Mouse (Mus musculus): ENCODE data around the gene Schip1.

Gene Schip1

GRCm38 (mm10) chr3:68385544-68385943 is 320.9 kb downstream of the Schip1 start:
- no peak for DNase-seq (ENCODE audit: low spot score)

GRCm38 (mm10) chr3:68388023-68388422 is 323.4 kb downstream of the Schip1 start:
- DNase-seq (ENCODE audit: low spot score) = no peak

DNA sequence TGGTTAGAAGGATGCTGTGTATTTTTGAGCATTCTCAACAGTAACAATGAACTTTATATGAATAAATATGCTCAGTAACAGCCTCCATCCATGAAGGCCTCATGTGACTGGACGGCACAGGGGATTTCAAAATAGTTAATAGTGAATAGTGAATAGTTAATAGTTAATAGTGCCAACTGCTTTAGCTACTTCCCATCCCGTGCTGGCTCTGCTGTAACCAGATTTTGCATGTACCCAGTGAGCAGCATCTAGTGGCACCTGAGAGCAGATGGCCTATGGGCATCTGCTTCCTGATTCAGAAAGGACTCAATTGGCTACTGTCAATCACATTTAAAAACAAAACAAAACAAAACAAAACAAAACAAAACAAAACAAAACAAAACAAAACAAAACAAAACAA is 329.0 kb downstream of the Schip1 start:
- no peak for DNase-seq (ENCODE audit: low spot score)

DNA sequence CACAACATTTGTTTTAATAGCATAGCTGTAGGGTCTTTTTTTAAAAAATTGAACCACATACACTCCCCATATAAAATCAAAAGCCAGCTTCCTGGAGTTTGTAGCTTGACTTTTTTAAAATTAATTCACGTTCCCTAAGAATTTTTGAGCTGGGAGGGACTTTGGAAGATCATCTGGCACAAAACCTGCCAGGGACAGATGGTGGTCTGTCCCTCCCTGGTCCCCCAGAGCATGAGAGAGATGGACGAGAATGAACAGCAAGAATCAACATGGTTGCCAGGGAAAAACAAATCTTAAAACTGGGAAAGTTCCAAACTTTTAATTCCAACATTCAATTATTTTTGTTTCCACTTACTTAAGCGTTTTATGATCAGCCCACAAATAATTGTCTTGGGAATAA is 334.1 kb downstream of the Schip1 start:
- no peak for DNase-seq (ENCODE audit: low spot score)

- DNase-seq (ENCODE audit: low spot score) = no peak
These were observed 335.5 kb downstream of the Schip1 start for GRCm38 (mm10) chr3:68400121-68400520.

DNA sequence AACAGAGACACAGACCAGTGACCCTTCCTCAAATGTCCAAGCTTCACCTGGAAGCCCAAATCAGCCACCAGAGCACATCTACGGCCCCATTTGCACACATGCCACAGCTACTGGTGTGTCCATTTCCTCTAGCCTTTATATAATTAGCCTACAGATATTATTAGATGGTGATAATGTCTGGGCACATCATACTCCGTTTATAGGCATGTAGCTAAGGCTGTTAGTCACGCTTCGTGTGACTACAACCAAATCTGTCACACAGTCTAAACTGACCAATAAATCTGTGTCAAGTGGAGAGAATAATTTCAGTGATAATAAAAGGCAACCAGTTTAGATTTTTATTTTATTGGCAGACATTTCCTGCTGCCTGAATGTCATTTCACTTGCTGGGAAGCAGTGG is 338.7 kb downstream of the Schip1 start:
- DNase-seq (ENCODE audit: low spot score) = no peak

DNA sequence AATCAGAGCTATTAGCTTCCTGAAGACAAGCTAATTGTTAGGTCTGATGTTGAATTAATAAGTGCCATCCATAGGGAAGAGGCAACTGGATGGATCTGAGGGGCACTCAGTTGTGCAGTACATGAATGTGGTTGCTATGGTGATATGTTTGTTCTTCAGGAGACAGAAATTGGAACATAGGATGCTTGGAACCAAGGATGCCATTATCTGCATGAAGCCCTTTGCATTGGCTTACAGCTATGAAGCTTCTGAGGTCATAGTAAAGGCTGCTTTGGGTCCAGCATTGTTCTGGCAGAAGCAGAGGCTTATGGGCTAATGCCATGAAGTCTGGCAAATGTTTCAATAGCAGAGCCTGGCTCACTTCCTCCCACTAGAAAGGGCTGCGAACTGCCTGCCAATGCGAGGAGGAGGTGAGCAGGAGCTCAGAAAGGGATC is 339.2 kb downstream of the Schip1 start:
- no peak for DNase-seq (ENCODE audit: low spot score)

- DNase-seq (ENCODE audit: low spot score) = no peak
These were observed 341.1 kb downstream of the Schip1 start for GRCm38 (mm10) chr3:68405724-68406123.

DNA sequence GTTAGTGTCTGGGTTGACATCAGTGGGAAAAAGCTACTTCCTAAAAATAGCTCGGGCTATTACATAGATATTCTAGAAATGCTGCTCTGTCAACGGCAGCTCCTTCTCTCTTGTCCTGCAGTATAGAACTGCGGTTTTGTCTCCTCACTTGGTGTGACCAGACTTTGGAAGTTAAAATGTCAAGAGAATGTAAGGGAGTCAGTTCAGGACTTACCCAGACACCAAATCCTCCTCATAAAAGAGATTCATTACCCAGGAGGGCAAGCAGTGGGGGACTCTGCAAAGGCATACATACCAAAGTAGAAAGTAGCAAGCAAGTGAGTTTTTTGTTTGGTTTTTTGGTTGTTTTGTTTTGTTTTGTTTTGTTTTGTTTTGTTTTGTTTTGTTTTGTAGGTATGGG is 347.7 kb downstream of the Schip1 start:
- DNase-seq (ENCODE audit: low spot score) = no peak

DNA sequence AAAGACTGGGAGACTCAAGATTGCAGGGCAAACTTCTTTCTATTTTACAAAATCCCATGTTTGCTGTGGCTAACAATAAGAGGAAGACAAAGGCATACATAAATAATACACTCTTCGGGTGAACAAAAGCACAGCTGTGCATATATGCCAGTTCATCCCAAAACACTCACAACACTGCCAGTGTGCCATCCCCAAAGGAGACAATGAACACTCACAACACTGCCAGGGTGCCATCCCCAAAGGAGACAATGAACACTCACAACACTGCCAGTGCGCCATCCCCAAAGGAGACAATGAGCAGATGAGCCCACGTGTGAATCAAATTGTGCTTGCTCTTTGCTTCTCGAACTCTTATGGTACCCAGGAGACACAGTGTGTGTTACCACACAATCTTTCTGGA is 355.2 kb downstream of the Schip1 start:
- DNase-seq (ENCODE audit: low spot score) = no peak

DNA sequence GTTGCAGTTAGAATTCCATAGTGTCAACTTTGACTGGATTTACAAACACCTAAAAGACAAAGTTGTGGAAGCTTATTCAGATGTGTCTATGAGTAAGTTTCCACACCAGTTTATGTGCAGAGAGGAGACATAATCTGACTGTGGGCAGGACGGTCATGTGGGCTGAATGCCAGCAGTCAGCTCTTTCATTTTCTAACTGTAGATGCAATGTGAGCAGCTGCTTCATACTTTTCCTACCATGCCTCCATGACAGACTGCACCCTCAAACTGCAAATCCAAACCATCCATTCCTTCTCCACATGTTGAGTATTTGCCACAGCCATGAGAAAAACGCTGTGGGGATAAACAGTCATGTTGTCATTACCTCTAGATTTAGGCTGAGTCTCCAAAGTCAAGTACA is 356.3 kb downstream of the Schip1 start:
- DNase-seq (ENCODE audit: low spot score) = no peak

DNA sequence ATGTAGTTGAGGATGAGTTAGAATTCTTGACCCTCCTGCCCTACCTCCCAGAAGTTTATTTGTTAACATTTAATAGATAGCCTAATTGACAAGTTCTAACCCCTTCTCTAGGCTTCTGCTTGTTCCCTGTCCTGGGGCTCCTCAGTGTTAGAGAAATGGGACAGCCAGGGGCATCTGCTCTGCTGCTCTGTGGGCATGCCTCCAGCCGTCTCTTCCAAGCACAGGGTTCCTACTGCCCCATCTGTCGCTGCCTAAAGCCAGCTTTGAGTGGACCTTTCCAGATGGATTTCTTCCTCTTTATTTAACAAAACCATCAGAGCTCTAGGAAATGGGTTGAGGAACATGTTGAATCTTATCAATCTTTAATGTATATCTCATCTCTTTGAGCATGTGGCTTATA is 357.2 kb downstream of the Schip1 start:
- no peak for DNase-seq (ENCODE audit: low spot score)

- DNase-seq (ENCODE audit: low spot score) = no peak
These were observed 363.5 kb downstream of the Schip1 start for GRCm38 (mm10) chr3:68428081-68428480.

GRCm38 (mm10) chr3:68434435-68434834 is 369.8 kb downstream of the Schip1 start:
- DNase-seq (ENCODE audit: low spot score) = no peak

DNA sequence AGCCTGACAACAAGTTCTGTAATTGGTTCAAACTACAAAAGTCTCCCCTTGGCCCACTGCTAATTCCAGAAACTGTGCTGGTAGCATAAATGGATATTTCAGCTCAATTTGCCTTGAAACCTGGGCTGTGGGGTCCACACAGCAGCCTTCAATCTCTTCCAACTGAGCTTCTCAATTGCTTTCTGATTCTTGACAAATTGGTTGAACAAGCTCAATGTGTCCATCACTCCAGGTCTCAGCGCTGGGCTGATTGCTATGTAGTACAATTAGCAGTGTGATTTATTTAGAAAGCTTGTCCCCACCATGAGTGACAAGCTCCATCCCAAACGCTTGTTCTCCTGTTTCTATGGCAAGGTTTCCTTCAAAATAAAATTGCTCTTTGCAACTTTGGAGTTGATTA is 370.3 kb downstream of the Schip1 start:
- no peak for DNase-seq (ENCODE audit: low spot score)

DNA sequence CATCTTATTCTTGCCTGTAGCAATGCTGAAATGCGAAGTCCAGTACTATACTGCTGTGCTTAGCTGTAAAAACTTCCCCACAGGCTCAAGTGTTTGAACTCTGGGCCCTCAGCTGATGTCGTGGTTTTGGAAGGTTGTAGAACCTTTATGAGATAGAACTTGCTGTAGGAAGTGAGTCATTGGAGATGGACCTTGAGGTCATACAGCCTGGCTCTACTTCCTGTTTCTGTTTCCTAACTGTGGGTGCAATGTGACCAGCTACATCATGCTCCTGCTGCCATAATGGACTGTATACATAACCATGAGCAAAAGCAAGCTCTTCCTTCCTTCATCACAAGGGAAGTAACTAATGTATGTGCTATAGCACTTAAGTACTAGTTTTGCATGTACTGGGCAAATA is 383.9 kb downstream of the Schip1 start:
- DNase-seq (ENCODE audit: low spot score) = no peak

GRCm38 (mm10) chr3:68451634-68452033 is 387.0 kb downstream of the Schip1 start:
- no peak for DNase-seq (ENCODE audit: low spot score)

GRCm38 (mm10) chr3:68453266-68453665 is 388.7 kb downstream of the Schip1 start:
- no peak for DNase-seq (ENCODE audit: low spot score)

- DNase-seq (ENCODE audit: low spot score) = no peak
These were observed 389.3 kb downstream of the Schip1 start for GRCm38 (mm10) chr3:68453719-68454455.

DNA sequence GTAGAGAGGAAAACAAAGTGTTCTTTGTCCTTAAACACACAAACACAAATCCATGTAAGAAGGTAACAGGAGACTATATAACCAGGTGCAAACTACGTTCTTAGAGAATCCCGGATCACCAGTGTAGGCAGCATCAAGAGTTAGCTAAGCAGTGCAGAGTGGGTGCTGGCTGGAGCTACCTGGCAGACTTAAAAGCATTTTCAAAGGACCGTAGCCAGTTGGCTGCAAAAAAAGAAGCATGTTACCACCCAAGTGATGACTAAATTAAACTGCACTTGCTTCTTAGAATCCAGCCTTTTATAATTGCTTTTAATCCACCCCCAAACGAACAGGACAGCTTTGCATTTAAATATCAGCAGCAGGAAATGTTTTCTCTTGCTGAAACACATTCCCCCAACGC is 402.0 kb downstream of the Schip1 start:
- no peak for DNase-seq (ENCODE audit: low spot score)

GRCm38 (mm10) chr3:68467941-68468687 is 403.5 kb downstream of the Schip1 start:
- DNase-seq (ENCODE audit: low spot score) = no peak

- no peak for DNase-seq (ENCODE audit: low spot score)
These were observed 405.0 kb downstream of the Schip1 start for GRCm38 (mm10) chr3:68469643-68470042.

- DNase-seq (ENCODE audit: low spot score) = no peak
These were observed 405.5 kb downstream of the Schip1 start for GRCm38 (mm10) chr3:68470061-68470460.

- DNase-seq (ENCODE audit: low spot score) = no peak
These were observed 406.0 kb downstream of the Schip1 start for GRCm38 (mm10) chr3:68470622-68471021.
